Mouse (Mus musculus) CD4-positive, CD25-positive, alpha-beta regulatory T cell, adult 4 months (primary cell): ENCODE measurements around the gene Prr5l. TPM values are rescaled to one million over a fixed set of nuclear protein-coding genes. Genes with fewer than 3 reads are reported as not detected.

Source experiments
- ATAC-seq: one replicate; pipeline ENCODE4 v1.8.0; 2017
- polyA plus RNA-seq, 2 experiments: library from polyadenylated mRNA; unstranded; fragments of 100-300 nt; shearing (Covaris generic); gene quantifications; one replicate each; pipeline ENCODE4 v1.2.1; 2017

Gene Prr5l
- polyA plus RNA-seq, 2 experiments from 2014 or later, result 1.5 to 3.1 TPM

- no peak for ATAC-seq
Measured at GRCm38 (mm10) chr2:101820816-101821215, 62.0 kb downstream of the Prr5l start.

- peak; percentile 33 for ATAC-seq
Measured at GRCm38 (mm10) chr2:101818986-101819764, 63.7 kb downstream of the Prr5l start.

DNA sequence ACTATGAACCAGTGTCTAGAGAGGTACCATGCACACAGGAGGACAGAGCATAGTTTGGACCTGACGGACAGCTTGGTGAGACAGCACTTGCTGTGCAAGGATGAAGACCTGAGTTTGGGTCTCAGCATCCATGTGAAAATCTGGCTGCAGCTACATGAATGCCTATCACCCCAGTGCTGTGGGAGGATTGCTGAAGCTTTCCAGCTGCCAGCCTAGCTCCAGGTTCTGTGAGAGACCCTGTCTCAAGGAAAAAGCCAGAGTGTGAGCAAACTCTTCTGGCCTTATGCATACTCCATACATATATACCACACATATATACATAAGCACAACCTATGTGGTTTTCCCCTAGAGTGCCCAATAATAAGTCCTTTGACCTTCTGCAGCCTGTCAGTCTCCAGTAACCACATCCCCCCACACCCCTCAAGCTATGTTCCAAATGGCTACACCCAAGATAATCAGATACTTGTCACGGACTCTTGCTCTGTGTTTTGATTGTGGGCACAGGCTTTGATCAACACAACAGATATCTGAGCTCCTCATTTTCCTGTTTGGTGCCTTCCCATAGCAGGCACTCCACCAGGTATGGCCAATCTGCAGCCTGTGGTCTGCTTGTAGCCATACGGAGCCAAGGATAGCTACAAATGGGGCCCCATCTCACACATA lies 66.0 kb downstream of the Prr5l start:
- no peak for ATAC-seq

GRCm38 (mm10) chr2:101815250-101815934 lies 67.4 kb downstream of the Prr5l start:
- ATAC-seq, result no peak

DNA sequence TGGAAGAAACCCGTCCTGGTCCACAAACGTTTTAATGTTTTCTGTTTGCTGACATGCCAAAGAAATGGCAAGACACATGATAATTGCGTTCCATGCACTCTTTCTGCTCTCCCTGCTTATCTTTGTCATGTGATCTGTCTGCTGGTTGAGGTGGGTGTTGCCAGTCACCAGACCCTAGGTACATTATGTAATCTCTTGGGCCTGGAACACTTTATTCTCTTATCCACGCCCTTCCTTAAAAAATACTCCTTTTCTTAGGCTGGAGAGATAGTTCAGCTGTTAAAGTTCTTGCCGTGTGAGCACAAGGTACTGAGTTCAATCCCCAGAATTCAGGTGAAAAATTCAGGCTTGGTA lies 68.6 kb downstream of the Prr5l start:
- ATAC-seq, result no peak

DNA sequence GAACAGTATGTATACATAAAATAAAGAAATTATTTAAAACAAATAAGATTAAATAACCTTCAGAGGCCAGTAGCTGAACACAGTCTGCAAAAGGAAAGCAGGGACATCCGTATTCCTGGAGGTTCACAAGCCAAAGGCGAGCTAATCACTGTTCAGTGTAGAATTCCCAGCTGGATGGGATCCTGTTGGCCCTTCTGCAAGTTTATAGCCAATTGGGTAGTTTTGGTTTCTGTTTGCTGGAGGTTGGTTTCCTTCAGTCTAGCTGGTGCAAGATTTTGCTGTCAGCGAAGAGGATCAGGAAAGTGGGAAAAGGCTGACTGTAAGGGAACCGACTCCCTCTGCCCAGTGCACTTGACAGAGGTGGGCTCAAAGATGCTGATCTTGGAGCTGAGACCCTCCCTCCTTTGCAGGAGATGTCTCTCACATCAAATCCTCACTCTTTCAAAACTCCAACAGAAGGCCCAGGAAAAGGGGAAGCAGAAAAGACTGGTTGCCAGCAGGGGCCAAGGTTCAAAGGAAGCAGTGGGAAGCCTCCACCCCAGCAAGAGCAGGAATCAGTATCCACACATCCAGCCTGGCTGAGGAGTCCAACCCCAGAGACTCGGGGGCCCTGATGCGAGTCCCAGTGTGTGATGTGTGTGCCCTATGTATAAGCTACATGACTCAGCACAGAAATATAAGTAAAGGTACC lies 69.1 kb downstream of the Prr5l start:
- no peak for ATAC-seq

DNA sequence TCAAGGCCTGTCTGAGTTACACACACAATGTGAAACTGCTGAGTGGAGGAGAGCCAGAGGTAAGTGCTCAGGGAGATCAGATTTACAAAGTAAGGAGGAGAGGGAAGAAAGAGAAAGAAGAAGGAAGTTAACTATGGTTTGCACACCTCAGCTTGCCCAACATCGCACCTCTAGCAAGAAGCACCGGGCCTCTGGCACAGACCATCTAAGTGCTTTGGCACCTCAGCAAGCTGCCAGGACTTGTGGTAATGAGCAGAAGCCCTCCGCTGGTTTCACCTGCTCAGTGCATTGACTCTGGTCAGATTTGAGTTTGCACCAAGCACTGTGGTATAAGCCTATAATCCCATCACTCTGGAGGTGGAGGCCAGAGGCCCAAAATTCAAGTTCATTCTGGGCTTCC lies 70.9 kb downstream of the Prr5l start:
- ATAC-seq, result no peak

DNA sequence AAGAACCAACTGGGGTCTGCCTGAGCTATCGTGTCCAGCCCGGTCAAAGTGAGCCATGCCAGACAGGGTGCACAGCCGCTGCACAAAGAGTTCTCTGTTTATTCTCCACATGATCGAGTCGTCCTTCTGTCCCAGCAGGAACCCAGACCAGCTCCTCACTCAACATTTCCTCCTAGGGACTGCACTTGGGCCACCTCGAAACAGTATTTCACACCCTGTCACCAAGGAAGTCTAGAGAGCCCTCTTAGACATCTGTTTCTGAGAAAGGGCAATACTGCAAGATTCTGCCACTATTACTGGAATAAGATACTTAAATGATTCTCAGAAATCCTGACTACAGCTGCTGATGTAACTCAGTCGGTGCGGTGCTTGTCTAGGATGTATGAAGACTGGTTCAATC lies 72.1 kb downstream of the Prr5l start:
- no peak for ATAC-seq

- ATAC-seq, result no peak
Measured at GRCm38 (mm10) chr2:101809640-101810305, 73.1 kb downstream of the Prr5l start.

GRCm38 (mm10) chr2:101807756-101808155 lies 75.1 kb downstream of the Prr5l start:
- ATAC-seq, result no peak

DNA sequence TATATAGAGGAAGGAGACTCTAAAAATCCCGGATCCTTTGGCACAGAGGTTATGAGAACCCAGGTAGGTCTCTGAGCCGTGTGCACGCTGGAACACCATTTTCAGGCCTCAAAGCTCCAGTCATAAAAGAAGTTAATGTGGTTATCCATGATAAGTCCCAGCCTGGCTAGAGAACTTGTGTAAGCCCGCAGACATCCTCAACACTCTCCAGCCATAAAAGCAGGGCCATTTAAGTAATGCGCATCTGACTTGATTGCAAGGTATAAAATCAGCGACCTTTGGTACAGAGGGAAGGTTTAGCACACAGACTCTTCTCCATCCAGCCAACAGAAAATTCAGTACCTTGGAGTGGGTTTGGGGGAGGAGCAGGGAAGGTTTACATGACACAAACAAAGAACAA lies 80.6 kb downstream of the Prr5l start:
- no peak for ATAC-seq

DNA sequence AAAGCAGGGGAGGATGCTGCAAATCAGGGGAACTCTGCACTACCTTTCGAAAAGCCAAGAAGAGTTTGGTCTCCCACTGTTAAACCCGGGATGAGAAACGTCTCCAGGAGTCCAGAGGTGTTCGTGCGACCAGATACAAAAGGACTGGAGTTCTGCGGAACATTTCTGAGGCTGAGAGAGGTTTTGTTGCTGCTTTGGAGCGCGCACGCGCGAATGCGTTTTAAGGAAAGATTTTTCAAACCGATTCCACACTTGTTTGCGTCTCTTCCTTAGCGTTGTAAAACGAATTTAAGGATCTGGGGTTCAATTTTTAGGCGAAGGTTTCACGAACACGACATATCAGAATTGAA lies 85.0 kb downstream of the Prr5l start:
- ATAC-seq, result no peak

DNA sequence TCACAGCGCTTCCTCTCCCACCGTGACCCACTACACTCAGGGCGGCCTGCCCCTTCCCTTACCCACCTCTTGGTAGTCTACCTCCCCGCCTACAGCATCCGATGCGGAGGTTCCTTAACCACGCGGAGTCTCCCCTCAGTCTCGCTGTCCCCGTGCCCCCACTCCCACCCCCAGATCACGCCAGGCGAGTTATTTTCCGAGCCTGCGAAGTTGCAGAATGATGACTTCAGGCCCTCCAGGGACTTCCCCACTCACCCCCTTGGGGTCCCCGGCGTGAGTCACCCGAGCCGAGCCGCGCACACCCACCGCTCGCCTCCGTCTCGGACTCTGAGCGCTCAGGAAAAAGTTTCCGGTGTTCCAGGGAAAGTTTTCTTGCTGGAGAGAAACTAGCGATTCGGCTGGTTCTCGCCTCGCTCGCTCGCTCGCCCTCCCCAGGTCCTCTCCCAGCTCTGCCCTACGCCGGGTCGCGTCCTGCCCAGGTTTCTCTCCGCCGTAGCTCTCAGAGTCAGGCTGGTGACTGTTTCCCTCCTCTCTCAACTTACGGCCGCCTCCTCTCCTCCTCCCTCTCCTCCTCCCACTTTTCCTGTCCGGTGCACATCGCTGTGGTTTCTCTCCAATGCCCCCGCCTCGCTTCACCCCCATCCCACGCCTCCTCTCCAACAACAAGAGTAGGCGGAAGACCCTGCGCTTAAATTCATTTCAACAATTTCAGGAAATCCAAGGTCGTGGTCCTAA lies 85.5 kb downstream of the Prr5l start:
- peak; percentile 48 for ATAC-seq

DNA sequence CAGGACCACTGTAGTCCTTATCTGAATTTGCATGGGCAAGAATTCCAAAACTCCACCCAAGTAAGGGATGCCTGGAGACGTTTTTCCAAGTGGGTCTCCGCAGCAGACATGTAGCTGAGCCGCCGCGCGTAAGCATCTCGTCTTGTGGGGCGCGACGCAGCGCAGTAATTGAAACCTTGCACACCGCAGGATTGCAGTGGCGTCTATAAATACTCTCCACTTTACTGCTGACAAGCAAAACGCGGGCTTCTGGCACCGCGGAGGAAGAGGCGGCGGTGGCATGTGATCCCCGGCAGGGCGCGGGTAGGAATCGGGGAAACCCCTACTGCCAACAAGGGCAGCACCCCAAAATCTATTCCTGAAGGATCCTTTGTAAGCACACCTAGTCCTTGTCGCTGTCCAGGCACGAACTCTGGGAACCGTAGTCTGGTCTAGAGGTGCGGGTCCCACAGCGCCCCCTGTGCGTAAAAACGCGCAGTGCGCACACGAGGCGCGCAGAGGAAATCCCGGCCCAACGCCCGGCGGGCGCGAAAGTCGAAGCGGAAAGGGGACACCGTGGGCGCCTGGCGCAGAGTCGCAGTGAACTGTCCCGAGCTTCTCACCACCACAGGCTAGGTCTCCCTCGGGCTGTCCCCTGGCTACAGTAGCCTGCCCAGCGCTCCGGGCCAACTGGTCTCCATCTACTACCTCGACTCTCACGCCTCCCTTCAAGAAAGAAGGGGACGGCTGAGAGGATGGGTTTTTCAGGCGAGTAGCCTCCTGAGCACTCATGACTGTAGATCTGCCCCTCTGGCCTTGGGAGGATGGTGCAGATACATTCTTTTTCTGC lies 86.3 kb downstream of the Prr5l start:
- peak; percentile 80 for ATAC-seq

- no peak for ATAC-seq
Measured at GRCm38 (mm10) chr2:101792130-101792529, 90.7 kb downstream of the Prr5l start.

- ATAC-seq, result no peak
Measured at GRCm38 (mm10) chr2:101783255-101783654, 99.6 kb downstream of the Prr5l start.

DNA sequence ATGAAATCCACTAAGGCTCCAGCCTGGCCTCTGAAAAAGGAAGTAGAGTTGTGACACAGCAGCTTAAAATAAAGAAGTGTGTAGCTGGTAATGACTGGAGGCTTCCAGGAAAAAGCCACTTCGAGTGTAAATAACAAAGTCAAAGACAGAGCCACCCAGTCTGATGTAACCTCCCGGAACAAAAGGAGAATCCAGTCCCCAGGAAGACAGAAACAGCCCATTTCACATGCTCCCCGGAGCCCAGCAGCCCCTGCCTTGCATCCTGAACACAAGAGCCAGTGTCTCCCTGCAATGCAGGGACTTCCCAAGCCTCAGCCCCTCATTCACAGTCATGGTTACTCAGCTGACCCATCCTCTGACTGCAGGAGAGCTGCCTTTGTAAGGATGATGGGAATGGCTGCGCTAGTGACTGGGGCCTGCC lies 101.5 kb downstream of the Prr5l start:
- ATAC-seq, result no peak

DNA sequence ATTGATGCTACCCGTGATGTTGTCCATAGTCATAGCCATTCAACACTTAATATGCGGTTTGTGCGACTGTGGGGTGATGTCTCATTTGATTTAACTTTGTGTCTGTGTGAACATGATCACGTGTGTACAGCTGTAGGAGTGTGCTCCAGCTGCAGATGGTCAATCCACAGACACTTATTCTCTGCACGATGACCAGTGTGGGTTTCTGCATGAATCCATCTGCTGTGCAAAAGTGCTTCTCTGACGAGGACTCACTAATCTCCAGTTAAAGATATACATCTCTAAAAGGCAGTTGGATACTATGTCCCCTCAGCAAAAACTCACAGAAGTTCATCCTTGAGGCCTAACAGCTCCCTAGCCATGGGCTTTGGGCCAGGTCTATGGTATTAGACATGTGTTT lies 104.7 kb downstream of the Prr5l start:
- no peak for ATAC-seq

DNA sequence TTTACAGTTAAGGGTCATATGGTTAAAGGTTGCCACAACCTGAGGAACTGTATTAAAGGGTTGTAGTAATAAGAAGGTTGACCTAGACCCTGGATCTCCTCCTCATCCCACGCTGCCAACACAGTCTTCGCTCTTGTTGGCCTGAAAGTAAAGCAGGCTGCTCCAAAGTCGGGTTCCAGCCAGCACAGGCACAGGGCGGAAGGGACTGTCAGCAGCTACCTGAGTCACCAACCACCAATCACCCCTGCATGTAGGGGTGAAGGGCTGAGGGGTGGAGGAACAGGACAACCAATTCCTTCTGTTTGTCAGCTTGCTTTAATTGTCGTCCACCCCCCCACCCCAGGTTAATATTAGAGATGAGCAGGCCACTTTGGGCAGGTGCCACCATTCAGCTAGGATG lies 119.3 kb downstream of the Prr5l start:
- no peak for ATAC-seq

GRCm38 (mm10) chr2:101762955-101763386 lies 119.9 kb downstream of the Prr5l start:
- no peak for ATAC-seq

DNA sequence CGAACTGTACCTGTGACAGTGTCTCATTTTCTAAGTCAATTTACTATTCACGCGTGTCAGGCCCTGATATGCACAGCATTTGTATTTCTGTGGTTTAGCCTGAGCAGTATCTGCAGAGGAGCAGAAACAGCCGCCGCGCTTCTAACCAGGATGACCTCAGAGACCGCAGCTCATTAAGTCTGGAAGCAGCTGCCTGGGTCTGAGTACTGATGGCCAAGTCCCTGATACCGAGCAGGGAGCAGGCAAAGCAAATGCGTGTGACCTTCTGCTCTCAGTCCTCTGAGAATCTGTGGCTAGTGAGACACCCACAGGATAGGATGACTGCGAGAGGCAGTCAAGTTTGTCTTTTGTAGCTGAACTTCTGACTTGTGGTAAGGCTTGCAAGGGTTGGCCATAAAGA lies 120.4 kb downstream of the Prr5l start:
- peak; percentile 55 for ATAC-seq
